Mouse (Mus musculus): ENCODE data around the gene 1700025G04Rik. TPM values are rescaled to one million over a fixed set of nuclear protein-coding genes. Genes with fewer than 3 reads are reported as not detected.

1700025G04Rik gene
- total RNA-seq (2014; rRNA removed) (0.81 and 1.1 TPM in 2 replicates), polyA plus RNA-seq (2012; rRNA removed) (0.30 and 0.39 TPM in 2 replicates)

DNA sequence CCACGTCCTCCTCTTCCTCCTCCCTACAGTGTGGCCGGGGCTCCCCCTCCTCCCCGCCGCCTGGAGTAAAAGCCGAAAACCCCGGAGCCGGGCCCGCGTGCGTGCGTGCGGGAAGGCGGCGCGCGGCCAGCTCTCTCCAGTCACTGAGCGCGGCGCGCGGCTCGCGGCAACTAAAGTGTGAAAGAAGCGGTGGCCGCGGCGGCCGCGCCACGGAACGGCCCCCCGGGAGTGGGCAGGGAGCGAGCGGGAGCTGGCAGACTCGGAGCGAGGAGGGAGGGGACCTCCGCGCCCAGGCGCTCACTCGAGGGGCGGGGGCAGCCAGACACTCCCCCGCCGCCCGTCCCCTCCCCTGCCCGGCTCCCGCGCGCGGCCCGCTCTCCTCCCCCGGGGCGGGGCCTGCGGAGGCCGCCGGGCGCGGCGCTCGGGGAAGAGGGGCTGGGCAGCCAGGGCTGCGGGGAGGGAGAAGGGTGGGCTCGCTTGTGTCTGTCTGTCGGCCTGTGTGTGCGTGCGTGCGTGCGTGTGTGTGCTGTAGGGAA is at the start of gene 1700025G04Rik:
Gene 1700025G04Rik, minus strand, starts transcription at position 108 of the 536 bp plus-strand sequence.
- H3K4me1 ChIP-seq (ENCODE audit: control insufficient read depth, insufficient read depth, low read length): peaks cover 3% of the 10 kb centered on the region; the same call in 1 of the 2 replicates
- H3K36me3 ChIP-seq (ENCODE audit: control insufficient read depth, insufficient read depth, low read length): no peaks in the 10 kb centered on the region
- TF ChIP-seq POLR2A (IDR thresholded peaks at IDR 0.05; ENCODE audit: extremely low read depth, insufficient read depth, low read length): 0 out of 2 replicates have a peak, but pooled peaks have one; percentile 10
- TF ChIP-seq CTCF (IDR thresholded peaks at IDR 0.05; ENCODE audit: low read depth, low read length): no peak
- H3K27me3 ChIP-seq (ENCODE audit: control insufficient read depth, insufficient read depth, low read length): peaks cover 11% of the 10 kb centered on the region; the same call in 1 of the 2 replicates
- H3K79me2 ChIP-seq (ENCODE audit: control insufficient read depth, insufficient read depth, low read length): no peaks in the 10 kb centered on the region
- peak within 1 kb of the TSS; percentile 4; the same call in 1 of the 2 replicates for H3K27ac ChIP-seq (replicated peaks; ENCODE audit: insufficient read depth, low read depth, low read length)
- H3K4me3 ChIP-seq (ENCODE audit: insufficient read depth, low read depth, low read length): peak within 1 kb of the TSS; percentile 62
- WGBS: 0% methylated on average over 31 of the region's 66 CpGs
- H3K9ac ChIP-seq (ENCODE audit: low read depth, low read length): peak within 1 kb of the TSS; percentile 76
- peak; percentile 8 for DNase-seq (ENCODE audit: extremely low read depth, low read depth, low spot score)

DNA sequence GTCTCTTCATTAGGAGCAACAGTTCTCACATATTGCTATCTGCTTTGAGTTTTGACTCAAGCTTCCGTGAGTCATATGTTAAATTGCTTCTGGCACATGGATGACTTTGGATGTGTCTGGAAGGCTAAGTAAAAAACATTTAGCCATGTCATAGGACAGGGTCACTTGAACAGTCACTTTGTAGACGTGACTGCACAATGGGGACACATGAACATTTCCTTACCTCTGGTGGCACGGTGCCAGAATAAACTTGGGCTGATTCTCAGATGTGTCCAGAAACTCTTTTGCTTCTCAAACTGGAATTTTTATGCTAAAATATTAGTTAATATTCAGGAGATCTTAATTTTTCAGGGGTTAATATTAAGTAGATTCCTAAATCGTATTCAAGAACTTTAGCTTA is 49.6 kb upstream of the 1700025G04Rik start:
- Histone ChIP-seq H3K27ac (replicated peaks; ENCODE audit: insufficient read depth, low read depth, low read length) (no peak overlapping the region), H3K36me3 (ENCODE audit: control insufficient read depth, insufficient read depth, low read length) (no peaks in the 10 kb centered on the region), H3K79me2 (ENCODE audit: control insufficient read depth, insufficient read depth, low read length) (no peaks in the 10 kb centered on the region), H3K4me3 (ENCODE audit: insufficient read depth, low read depth, low read length) (no peak overlapping the region), H3K4me1 (ENCODE audit: control insufficient read depth, insufficient read depth, low read length) (no peaks in the 10 kb centered on the region), H3K27me3 (ENCODE audit: control insufficient read depth, insufficient read depth, low read length) (no peaks in the 10 kb centered on the region), H3K9ac (ENCODE audit: low read depth, low read length) (no peak overlapping the region)
- WGBS: 72% methylated on average over 4 of the region's 4 CpGs
- no peak for TF ChIP-seq POLR2A (IDR thresholded peaks at IDR 0.05; ENCODE audit: extremely low read depth, insufficient read depth, low read length)
- no peak for TF ChIP-seq CTCF (IDR thresholded peaks at IDR 0.05; ENCODE audit: low read depth, low read length)
- no peak for DNase-seq (ENCODE audit: extremely low read depth, low read depth, low spot score)

DNA sequence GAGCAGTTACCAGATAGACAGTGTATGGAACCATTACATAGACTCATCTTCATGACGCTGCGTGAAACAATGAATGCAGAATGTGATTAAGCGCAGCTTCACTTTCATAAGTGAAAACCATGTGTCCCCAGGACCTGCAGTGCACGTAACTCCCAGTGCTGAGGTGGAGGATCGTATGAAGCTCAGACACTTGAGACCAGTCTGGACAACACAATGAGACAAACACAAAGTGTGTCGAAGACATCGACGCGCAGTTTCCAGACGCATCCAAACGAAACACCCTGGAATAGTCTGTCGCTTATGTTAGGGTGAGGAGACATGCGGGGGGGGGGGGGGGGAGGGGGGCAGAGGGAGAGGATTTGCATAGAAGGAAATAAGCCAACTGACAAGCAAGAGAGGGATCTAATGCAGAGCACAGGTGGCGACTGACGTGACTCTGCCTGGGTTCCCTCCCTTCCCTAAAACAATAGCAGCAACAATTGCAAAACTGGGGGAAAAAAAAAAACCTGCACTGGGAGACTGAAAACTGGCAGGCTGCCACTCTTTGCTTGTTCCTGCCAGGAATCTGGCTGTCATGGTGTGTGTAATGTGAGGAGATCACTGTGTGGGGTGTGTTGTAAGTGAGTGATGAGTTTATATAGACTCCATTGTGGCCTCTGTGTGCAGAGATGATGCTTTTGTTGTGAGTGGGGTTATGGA is 40.3 kb upstream of the 1700025G04Rik start:
- DNase-seq (ENCODE audit: extremely low read depth, low read depth, low spot score): no peak
- Histone ChIP-seq H3K9ac (ENCODE audit: low read depth, low read length) (no peak overlapping the region), H3K27ac (replicated peaks; ENCODE audit: insufficient read depth, low read depth, low read length) (no peak overlapping the region), H3K4me3 (ENCODE audit: insufficient read depth, low read depth, low read length) (no peak overlapping the region), H3K79me2 (ENCODE audit: control insufficient read depth, insufficient read depth, low read length) (no peaks in the 10 kb centered on the region), H3K4me1 (ENCODE audit: control insufficient read depth, insufficient read depth, low read length) (no peaks in the 10 kb centered on the region), H3K27me3 (ENCODE audit: control insufficient read depth, insufficient read depth, low read length) (no peaks in the 10 kb centered on the region), H3K36me3 (ENCODE audit: control insufficient read depth, insufficient read depth, low read length) (no peaks in the 10 kb centered on the region)
- WGBS: 78% methylated on average over 15 of the region's 15 CpGs
- TF ChIP-seq CTCF (IDR thresholded peaks at IDR 0.05; ENCODE audit: low read depth, low read length): no peak
- TF ChIP-seq POLR2A (IDR thresholded peaks at IDR 0.05; ENCODE audit: extremely low read depth, insufficient read depth, low read length): no peak

DNA sequence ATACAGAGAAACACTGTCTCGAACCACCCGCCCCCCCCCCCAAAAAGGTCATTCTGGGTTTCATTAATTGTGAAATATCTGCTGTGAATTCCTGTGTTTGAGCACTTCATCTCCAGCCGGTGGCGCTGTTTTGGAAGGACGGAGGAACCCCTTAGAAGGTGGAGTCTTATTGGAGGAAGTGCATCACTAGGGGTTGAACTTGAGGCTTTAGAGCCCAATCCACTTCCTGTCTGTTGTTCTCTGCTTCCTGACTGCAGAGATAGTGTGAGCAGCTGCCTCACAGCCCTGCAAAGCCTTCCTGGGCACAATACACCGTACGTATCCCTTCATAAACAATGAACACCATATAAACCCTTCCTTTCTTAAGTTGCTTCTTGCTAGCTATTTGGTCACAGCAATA is 35.5 kb upstream of the 1700025G04Rik start:
- TF ChIP-seq POLR2A (IDR thresholded peaks at IDR 0.05; ENCODE audit: extremely low read depth, insufficient read depth, low read length): no peak
- TF ChIP-seq CTCF (IDR thresholded peaks at IDR 0.05; ENCODE audit: low read depth, low read length): no peak
- H3K79me2 ChIP-seq (ENCODE audit: control insufficient read depth, insufficient read depth, low read length): no peaks in the 10 kb centered on the region
- H3K4me1 ChIP-seq (ENCODE audit: control insufficient read depth, insufficient read depth, low read length): no peaks in the 10 kb centered on the region
- no peak overlapping the region for H3K27ac ChIP-seq (replicated peaks; ENCODE audit: insufficient read depth, low read depth, low read length)
- H3K4me3 ChIP-seq (ENCODE audit: insufficient read depth, low read depth, low read length): no peak overlapping the region
- no peaks in the 10 kb centered on the region for H3K36me3 ChIP-seq (ENCODE audit: control insufficient read depth, insufficient read depth, low read length)
- H3K27me3 ChIP-seq (ENCODE audit: control insufficient read depth, insufficient read depth, low read length): no peaks in the 10 kb centered on the region
- no peak overlapping the region for H3K9ac ChIP-seq (ENCODE audit: low read depth, low read length)
- WGBS: 82% methylated on average over 7 of the region's 7 CpGs
- no peak for DNase-seq (ENCODE audit: extremely low read depth, low read depth, low spot score)

DNA sequence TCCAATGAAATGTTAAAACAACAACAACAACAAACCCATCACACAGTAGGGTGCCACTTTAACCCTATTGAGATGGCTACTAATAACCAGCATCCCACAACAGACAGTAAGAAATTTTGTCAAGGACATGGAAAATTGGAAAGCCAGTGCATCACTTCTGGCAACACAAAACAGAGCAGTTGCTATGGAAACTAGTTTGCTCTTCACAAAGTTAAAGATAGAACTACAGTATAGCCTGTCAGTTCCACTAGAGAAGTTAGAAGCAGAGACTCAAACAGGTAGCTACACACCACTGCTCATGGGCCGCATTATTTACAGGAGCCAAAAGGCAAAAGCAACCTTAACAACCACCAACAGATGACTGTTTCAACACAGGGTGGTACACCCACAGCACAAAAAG is 20.2 kb upstream of the 1700025G04Rik start:
- no peak overlapping the region for H3K4me3 ChIP-seq (ENCODE audit: insufficient read depth, low read depth, low read length)
- no peaks in the 10 kb centered on the region for H3K27me3 ChIP-seq (ENCODE audit: control insufficient read depth, insufficient read depth, low read length)
- H3K4me1 ChIP-seq (ENCODE audit: control insufficient read depth, insufficient read depth, low read length): no peaks in the 10 kb centered on the region
- TF ChIP-seq CTCF (IDR thresholded peaks at IDR 0.05; ENCODE audit: low read depth, low read length) (no peak), POLR2A (IDR thresholded peaks at IDR 0.05; ENCODE audit: extremely low read depth, insufficient read depth, low read length) (no peak)
- H3K27ac ChIP-seq (replicated peaks; ENCODE audit: insufficient read depth, low read depth, low read length): no peak overlapping the region
- WGBS: 100% methylated on average over 1 of the region's 1 CpGs
- H3K79me2 ChIP-seq (ENCODE audit: control insufficient read depth, insufficient read depth, low read length): no peaks in the 10 kb centered on the region
- no peak for DNase-seq (ENCODE audit: extremely low read depth, low read depth, low spot score)
- H3K36me3 ChIP-seq (ENCODE audit: control insufficient read depth, insufficient read depth, low read length): no peaks in the 10 kb centered on the region
- no peak overlapping the region for H3K9ac ChIP-seq (ENCODE audit: low read depth, low read length)

DNA sequence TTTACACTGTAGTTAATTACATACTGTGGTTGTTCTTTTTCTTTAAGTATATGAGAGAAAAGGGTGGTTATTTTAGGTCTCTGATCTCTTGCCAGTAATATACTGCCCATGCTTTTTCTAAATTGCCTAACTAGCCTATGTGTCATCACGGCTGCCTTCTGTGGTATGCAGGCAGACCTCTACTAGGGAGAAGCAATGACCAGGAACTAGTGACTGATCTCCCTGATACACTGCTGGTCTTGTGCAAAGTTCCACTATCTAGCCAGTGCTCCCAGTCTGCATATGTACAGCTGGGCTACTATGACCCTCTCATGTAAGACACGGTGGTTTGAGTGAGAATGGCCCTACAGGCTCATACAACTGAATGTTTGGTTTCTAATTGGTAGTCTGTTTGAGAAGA is 16.2 kb upstream of the 1700025G04Rik start:
- TF ChIP-seq CTCF (IDR thresholded peaks at IDR 0.05; ENCODE audit: low read depth, low read length) (no peak), POLR2A (IDR thresholded peaks at IDR 0.05; ENCODE audit: extremely low read depth, insufficient read depth, low read length) (no peak)
- no peaks in the 10 kb centered on the region for H3K4me1 ChIP-seq (ENCODE audit: control insufficient read depth, insufficient read depth, low read length)
- no peak overlapping the region for H3K27ac ChIP-seq (replicated peaks; ENCODE audit: insufficient read depth, low read depth, low read length)
- no peak for DNase-seq (ENCODE audit: extremely low read depth, low read depth, low spot score)
- H3K27me3 ChIP-seq (ENCODE audit: control insufficient read depth, insufficient read depth, low read length): no peaks in the 10 kb centered on the region
- no peak overlapping the region for H3K4me3 ChIP-seq (ENCODE audit: insufficient read depth, low read depth, low read length)
- WGBS: 84% methylated on average over 2 of the region's 2 CpGs
- no peaks in the 10 kb centered on the region for H3K79me2 ChIP-seq (ENCODE audit: control insufficient read depth, insufficient read depth, low read length)
- no peak overlapping the region for H3K9ac ChIP-seq (ENCODE audit: low read depth, low read length)
- no peaks in the 10 kb centered on the region for H3K36me3 ChIP-seq (ENCODE audit: control insufficient read depth, insufficient read depth, low read length)

Data from liver, adult 2 months (tissue).